ENCODE assay signal across 31 mouse cellular contexts in genomic region chr3:116936934-116937691, GRCm38 (mm10). TPM values are rescaled to one million over a fixed set of nuclear protein-coding genes. Genes with fewer than 3 reads are reported as not detected.
A peak's percentile ranks its signal among the peaks of the same experiment; 100 is the strongest.
DNase-seq lines count a peak whose midpoint lies in the region; ATAC-seq and TF ChIP-seq lines count a peak whose summit lies in the region.
"Had no signal": no experiment of that assay in that cellular context is flagged by ENCODE, and none has a peak within 500 bp of the region (broad histone marks: within the 10 kb centered on the region; RNA-seq: fewer than 3 reads in every experiment).

No protein-coding gene starts in this region.

- ATAC-seq in forebrain, embryonic 13.5 days: peak; percentile 75
- no peak for ATAC-seq in forebrain, embryonic 12.5 days (ENCODE audit: low FRiP score)
- ATAC-seq in limb, embryonic 13.5 days (ENCODE audit: low FRiP score, low read depth): peak; percentile 48; the same call in 1 of the 2 replicates
- ATAC-seq: intestine, postnatal 0 days had no signal

- H3K4me3 ChIP-seq in forebrain, embryonic 13.5 days: no peak overlapping the region
- no peak overlapping the region for H3K4me3 ChIP-seq in forebrain, embryonic 12.5 days (replicated peaks)
- H3K4me3 ChIP-seq in limb, embryonic 13.5 days: no peak overlapping the region
- no peak overlapping the region for H3K4me3 ChIP-seq in limb, embryonic 10.5 days
- H3K4me3 ChIP-seq: embryonic facial prominence, embryonic 12.5 days; erythroblast, embryonic 14.5 days; heart, embryonic 13.5 days; hindbrain, embryonic 12.5 days; liver, embryonic 15.5 days; lung, embryonic 15.5 days; megakaryocyte, embryonic 14.5 days; neural tube, embryonic 13.5 days had no signal

- no peak for TF ChIP-seq POLR2A in brain, embryonic 14.5 days (IDR thresholded peaks at IDR 0.05; ENCODE audit: borderline replicate concordance, extremely low read depth, insufficient read depth, insufficient read length, poor library complexity, severe bottlenecking)

- WGBS in forebrain, embryonic 13.5 days: 52% methylated on average over 4 of the region's 4 CpGs
- 60% methylated on average over 4 of the region's 4 CpGs for WGBS in forebrain, embryonic 12.5 days
- 53% methylated on average over 4 of the region's 4 CpGs for WGBS in limb, embryonic 13.5 days
- 84% methylated on average over 4 of the region's 4 CpGs for WGBS in limb, embryonic 10.5 days

- H3K4me2 ChIP-seq in forebrain, embryonic 13.5 days: no peak overlapping the region
- H3K4me2 ChIP-seq in forebrain, embryonic 12.5 days: no peak overlapping the region
- no peak overlapping the region for H3K4me2 ChIP-seq in limb, embryonic 13.5 days (replicated peaks)
- H3K4me2 ChIP-seq: embryonic facial prominence, embryonic 12.5 days; heart, embryonic 13.5 days; hindbrain, embryonic 12.5 days; liver, embryonic 15.5 days; lung, embryonic 15.5 days; neural tube, embryonic 13.5 days had no signal

- DNase-seq in limb, embryonic 10.5 days (ENCODE audit: low spot score): no peak
- peak; percentile 62 for DNase-seq in brain, embryonic 14.5 days (ENCODE audit: low read depth)
- peak; percentile 37 for DNase-seq in retina, embryonic 14.5 days (ENCODE audit: low spot score)
- DNase-seq in spleen, adult 12 weeks (ENCODE audit: low spot score): no peak
- DNase-seq: adrenal gland, postnatal 36 days; cerebellum, adult 18-20 months; cerebellum, postnatal 14 days; gastrocnemius, postnatal 10 days; heart, adult 18-20 months; heart, postnatal 14 days; kidney, postnatal 25 days; liver; lung, postnatal 36 days; right cerebral cortex, adult 18-20 months; thymus, adult 18-20 months; thymus, postnatal 4 days had no signal

- H3K9me3 ChIP-seq in forebrain, embryonic 13.5 days (replicated peaks): no peaks in the 10 kb centered on the region
- H3K9me3 ChIP-seq in forebrain, embryonic 12.5 days: no peaks in the 10 kb centered on the region
- H3K9me3 ChIP-seq in limb, embryonic 13.5 days: no peaks in the 10 kb centered on the region
- H3K9me3 ChIP-seq in limb, embryonic 10.5 days (replicated peaks): no peaks in the 10 kb centered on the region
- H3K9me3 ChIP-seq: embryonic facial prominence, embryonic 12.5 days; heart, embryonic 13.5 days; hindbrain, embryonic 12.5 days; liver, embryonic 15.5 days; lung, embryonic 15.5 days; neural tube, embryonic 13.5 days had no signal

- no peak overlapping the region for H3K9ac ChIP-seq in forebrain, embryonic 13.5 days
- H3K9ac ChIP-seq in forebrain, embryonic 12.5 days: no peak overlapping the region
- H3K9ac ChIP-seq in limb, embryonic 13.5 days: no peak overlapping the region
- H3K9ac ChIP-seq: embryonic facial prominence, embryonic 12.5 days; heart, embryonic 13.5 days; hindbrain, embryonic 12.5 days; liver, embryonic 15.5 days; lung, embryonic 15.5 days; neural tube, embryonic 13.5 days had no signal

- H3K27me3 ChIP-seq in forebrain, embryonic 13.5 days: no peaks in the 10 kb centered on the region
- no peaks in the 10 kb centered on the region for H3K27me3 ChIP-seq in forebrain, embryonic 12.5 days
- H3K27me3 ChIP-seq in limb, embryonic 13.5 days: no peaks in the 10 kb centered on the region
- H3K27me3 ChIP-seq in limb, embryonic 10.5 days (ENCODE audit: low read depth, poor library complexity, severe bottlenecking): no peaks in the 10 kb centered on the region
- H3K27me3 ChIP-seq: embryonic facial prominence, embryonic 12.5 days; heart, embryonic 13.5 days; hindbrain, embryonic 12.5 days; liver, embryonic 15.5 days; lung, embryonic 15.5 days; megakaryocyte, embryonic 14.5 days; neural tube, embryonic 13.5 days had no signal

- H3K4me1 ChIP-seq in forebrain, embryonic 13.5 days: 0 out of 2 replicates have a peak, but pooled peaks cover 5% of the 10 kb centered on the region
- H3K4me1 ChIP-seq in forebrain, embryonic 12.5 days: no peaks in the 10 kb centered on the region
- H3K4me1 ChIP-seq in limb, embryonic 13.5 days: 0 out of 2 replicates have a peak, but pooled peaks cover 6% of the 10 kb centered on the region
- H3K4me1 ChIP-seq in limb, embryonic 10.5 days: no peaks in the 10 kb centered on the region
- H3K4me1 ChIP-seq: embryonic facial prominence, embryonic 12.5 days; hindbrain, embryonic 12.5 days; liver, embryonic 15.5 days; lung, embryonic 15.5 days; megakaryocyte, embryonic 14.5 days; neural tube, embryonic 13.5 days had no signal

- no peaks in the 10 kb centered on the region for H3K36me3 ChIP-seq in forebrain, embryonic 13.5 days (ENCODE audit: poor library complexity, severe bottlenecking)
- H3K36me3 ChIP-seq in forebrain, embryonic 12.5 days (replicated peaks): no peaks in the 10 kb centered on the region
- no peaks in the 10 kb centered on the region for H3K36me3 ChIP-seq in limb, embryonic 13.5 days
- H3K36me3 ChIP-seq in limb, embryonic 10.5 days: no peaks in the 10 kb centered on the region
- H3K36me3 ChIP-seq: embryonic facial prominence, embryonic 12.5 days; hindbrain, embryonic 12.5 days; liver, embryonic 15.5 days; lung, embryonic 15.5 days; neural tube, embryonic 13.5 days had no signal

- TF ChIP-seq CTCF in brain, embryonic 14.5 days (IDR thresholded peaks at IDR 0.05; ENCODE audit: borderline replicate concordance, extremely low read depth, insufficient read depth, insufficient read length): no peak

- H3K27ac ChIP-seq in forebrain, embryonic 13.5 days: no peak overlapping the region
- no peak overlapping the region for H3K27ac ChIP-seq in forebrain, embryonic 12.5 days
- H3K27ac ChIP-seq in limb, embryonic 13.5 days: no peak overlapping the region
- no peak overlapping the region for H3K27ac ChIP-seq in limb, embryonic 10.5 days
- H3K27ac ChIP-seq: embryonic facial prominence, embryonic 12.5 days; heart, embryonic 13.5 days; hindbrain, embryonic 12.5 days; liver, embryonic 15.5 days; lung, embryonic 15.5 days; neural tube, embryonic 13.5 days had no signal

RNA-seq across cellular contexts. Expression of gene 4930455H04Rik, which starts 31.0 kb away (rescaled TPM):
- polyA plus RNA-seq in forebrain, embryonic 13.5 days (2015; fragmentation: Nextera tagmentation; extraction: Ambion mirVana): not detected in 2 replicates
- not detected in 2 replicates for polyA plus RNA-seq in forebrain, embryonic 12.5 days (2016; fragmentation: Nextera tagmentation; extraction: Ambion mirVana)
- polyA plus RNA-seq in limb, embryonic 13.5 days (2015; fragmentation: Nextera tagmentation; extraction: Ambion mirVana): not detected in 2 replicates
- polyA plus RNA-seq in limb, embryonic 10.5 days (2016; fragmentation: Nextera tagmentation; extraction: Ambion mirVana): not detected in 2 replicates
- polyA plus RNA-seq in brain, embryonic 14.5 days (2012; rRNA removed): not detected in 2 replicates
- polyA plus RNA-seq: embryonic facial prominence, embryonic 12.5 days; erythroblast, embryonic 14.5 days; frontal cortex, adult 2 months; heart, embryonic 13.5 days; hindbrain, embryonic 12.5 days; intestine, postnatal 0 days; kidney, embryonic 14.5 days; liver, embryonic 15.5 days; lung, embryonic 15.5 days; neural tube, embryonic 13.5 days; stomach, embryonic 16.5 days had no signal

RNA-seq across cellular contexts. Expression of gene Palmd, which starts 31.7 kb away (rescaled TPM):
- 10.0 and 14.9 TPM in 2 replicates for polyA plus RNA-seq in forebrain, embryonic 13.5 days (2015; fragmentation: Nextera tagmentation; extraction: Ambion mirVana)
- polyA plus RNA-seq in forebrain, embryonic 12.5 days (2016; fragmentation: Nextera tagmentation; extraction: Ambion mirVana): 7.0 and 7.4 TPM in 2 replicates
- 17.1 and 18.3 TPM in 2 replicates for polyA plus RNA-seq in limb, embryonic 13.5 days (2015; fragmentation: Nextera tagmentation; extraction: Ambion mirVana)
- 0.43 and 1.5 TPM in 2 replicates for polyA plus RNA-seq in limb, embryonic 10.5 days (2016; fragmentation: Nextera tagmentation; extraction: Ambion mirVana)
- 6.0 and 7.9 TPM in 2 replicates for polyA plus RNA-seq in brain, embryonic 14.5 days (2012; rRNA removed)
- polyA plus RNA-seq: erythroblast, embryonic 14.5 days had no signal

Comparison
In these comparisons a context has a peak if more than half of its experiments do, and no peak if none do; other contexts are left out.
1. DNase-seq: peak in brain, embryonic 14.5 days (single experiment) and retina, embryonic 14.5 days (single experiment); none in limb, embryonic 10.5 days (single experiment) and spleen, adult 12 weeks (single experiment).